Mouse (Mus musculus): Measurements from ENCODE around the gene Htra1.

The Htra1 gene

GRCm38 (mm10) chr7:130935421-130935792, 504 bp upstream of the Htra1 start:
- no peak for DNase-seq (ENCODE audit: low spot score in 2 of 2)

GRCm38 (mm10) chr7:130936472-130936951, 601 bp downstream of the Htra1 start:
- DNase-seq (ENCODE audit: low spot score in 2 of 2): peak; percentile 53 to 56

- DNase-seq (ENCODE audit: low spot score in 2 of 2): no peak
These were observed 1.4 kb downstream of the Htra1 start for GRCm38 (mm10) chr7:130937266-130937841.

- no peak for DNase-seq (ENCODE audit: low spot score in 2 of 2)
These were observed 2.1 kb downstream of the Htra1 start for GRCm38 (mm10) chr7:130938005-130938404.

GRCm38 (mm10) chr7:130938896-130939295, 3.0 kb downstream of the Htra1 start:
- DNase-seq (ENCODE audit: low spot score in 2 of 2): no peak

GRCm38 (mm10) chr7:130940733-130941132, 4.8 kb downstream of the Htra1 start:
- DNase-seq (ENCODE audit: low spot score in 2 of 2): no peak

GRCm38 (mm10) chr7:130943280-130943895, 7.5 kb downstream of the Htra1 start:
- DNase-seq (ENCODE audit: low spot score in 2 of 2): peak; percentile 61 to 65

- DNase-seq (ENCODE audit: low spot score in 2 of 2): no peak
These were observed 9.0 kb downstream of the Htra1 start for GRCm38 (mm10) chr7:130944766-130945475.

- DNase-seq (ENCODE audit: low spot score in 2 of 2): no peak
These were observed 9.8 kb downstream of the Htra1 start for GRCm38 (mm10) chr7:130945730-130946129.

GRCm38 (mm10) chr7:130946303-130946702, 10.4 kb downstream of the Htra1 start:
- DNase-seq (ENCODE audit: low spot score in 2 of 2): no peak

- no peak for DNase-seq (ENCODE audit: low spot score in 2 of 2)
These were observed 12.8 kb downstream of the Htra1 start for GRCm38 (mm10) chr7:130948563-130949208.

GRCm38 (mm10) chr7:130949331-130949751, 13.4 kb downstream of the Htra1 start:
- peak; percentile 56 to 62 for DNase-seq (ENCODE audit: low spot score in 2 of 2)

- no peak for DNase-seq (ENCODE audit: low spot score in 2 of 2)
These were observed 14.6 kb downstream of the Htra1 start for GRCm38 (mm10) chr7:130950482-130950881.

GRCm38 (mm10) chr7:130951004-130951403, 15.1 kb downstream of the Htra1 start:
- no peak for DNase-seq (ENCODE audit: low spot score in 2 of 2)

- no peak for DNase-seq (ENCODE audit: low spot score in 2 of 2)
These were observed 17.5 kb downstream of the Htra1 start for GRCm38 (mm10) chr7:130953376-130953775.

GRCm38 (mm10) chr7:130954177-130954601, 18.3 kb downstream of the Htra1 start:
- no peak for DNase-seq (ENCODE audit: low spot score in 2 of 2)

GRCm38 (mm10) chr7:130958551-130958950, 22.6 kb downstream of the Htra1 start:
- DNase-seq (ENCODE audit: low spot score in 2 of 2): no peak

- DNase-seq (ENCODE audit: low spot score in 2 of 2): peak; percentile 85 to 88
These were observed 24.0 kb downstream of the Htra1 start for GRCm38 (mm10) chr7:130959868-130960267.

- DNase-seq (ENCODE audit: low spot score in 2 of 2): no peak
These were observed 25.5 kb downstream of the Htra1 start for GRCm38 (mm10) chr7:130961429-130961828.

- peak; percentile 81 to 88 for DNase-seq (ENCODE audit: low spot score in 2 of 2)
These were observed 28.8 kb downstream of the Htra1 start for GRCm38 (mm10) chr7:130964686-130965085.

GRCm38 (mm10) chr7:130965396-130965795, 29.5 kb downstream of the Htra1 start:
- no peak for DNase-seq (ENCODE audit: low spot score in 2 of 2)

- peak; percentile 81 for DNase-seq (ENCODE audit: low spot score in 2 of 2)
These were observed 30.0 kb downstream of the Htra1 start for GRCm38 (mm10) chr7:130965909-130966365.
